Mouse (Mus musculus) frontal cortex, adult (tissue): ENCODE results near the gene Tob2.

Source experiments
- ATAC-seq: cut with Nextera tagmentation; 2 replicates; pipeline ENCODE4 v1.9.2; 2017; ENCODE audit warnings: mild to moderate bottlenecking, moderate library complexity, mixed read lengths; ENCODE audit not compliant: low TSS enrichment

Tob2 gene

DNA sequence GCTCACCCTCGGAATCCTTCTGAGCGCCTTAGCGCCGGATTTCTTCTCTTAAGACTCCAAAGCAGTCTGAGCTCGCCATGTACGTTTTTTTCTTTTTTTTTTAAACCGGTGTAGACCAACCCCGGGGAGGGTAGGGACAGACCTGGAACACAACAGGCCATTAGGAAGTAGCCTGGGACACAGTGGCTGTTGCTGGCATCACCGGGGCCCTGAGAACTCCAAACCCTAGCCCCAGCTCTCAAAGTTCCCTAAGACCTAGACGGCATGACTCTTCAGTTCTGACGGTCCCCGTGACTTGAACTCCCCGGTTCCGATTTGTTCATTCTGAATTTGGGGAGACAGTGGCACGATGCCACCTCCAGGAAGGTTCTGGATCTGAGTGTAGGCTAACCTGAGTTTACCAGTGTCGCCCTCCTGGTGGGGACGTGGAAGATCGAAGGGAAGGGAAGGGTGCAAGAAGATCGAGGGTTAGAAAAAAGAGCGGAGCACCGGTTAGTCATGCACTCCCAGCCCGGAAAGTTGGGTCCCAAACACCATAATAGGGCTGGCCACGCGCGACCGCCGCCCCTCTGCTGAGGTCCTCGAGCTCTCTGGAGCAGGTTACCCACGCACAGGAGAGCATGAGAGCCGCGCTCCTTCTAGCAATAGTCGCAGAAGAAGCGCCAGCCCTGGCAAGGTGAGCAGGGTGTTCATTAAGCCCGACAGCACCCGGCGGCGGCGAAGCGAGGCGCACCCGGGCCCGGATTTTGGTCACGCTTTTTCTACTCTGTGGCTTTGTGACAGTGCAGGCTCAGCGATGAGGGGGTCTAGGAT is at the start of gene Tob2:
TSS of gene Tob2 (minus strand) at position 280 of the 813 bp plus-strand sequence.
- ATAC-seq, result peak; percentile 17; the same call in 1 of the 2 replicates

DNA sequence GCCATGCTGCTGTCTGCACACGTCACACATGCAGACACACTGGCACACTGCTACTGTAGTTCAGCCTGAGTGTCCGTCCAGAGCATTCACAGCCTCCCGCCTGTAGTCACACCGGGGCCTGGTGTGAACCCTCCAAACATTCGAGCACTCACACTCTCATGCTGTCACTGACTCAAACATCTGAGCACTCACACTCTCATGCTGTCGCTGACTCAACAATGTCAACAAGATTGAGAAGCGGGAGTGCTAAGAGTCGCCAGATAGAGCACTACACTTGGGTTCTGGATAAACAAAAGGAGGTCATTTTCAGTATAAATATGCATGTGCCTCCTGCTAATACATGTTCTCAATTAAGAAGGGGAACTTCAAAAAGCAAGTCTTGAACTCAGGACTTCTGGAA is 49.4 kb upstream of the Tob2 start:
- no peak for ATAC-seq

DNA sequence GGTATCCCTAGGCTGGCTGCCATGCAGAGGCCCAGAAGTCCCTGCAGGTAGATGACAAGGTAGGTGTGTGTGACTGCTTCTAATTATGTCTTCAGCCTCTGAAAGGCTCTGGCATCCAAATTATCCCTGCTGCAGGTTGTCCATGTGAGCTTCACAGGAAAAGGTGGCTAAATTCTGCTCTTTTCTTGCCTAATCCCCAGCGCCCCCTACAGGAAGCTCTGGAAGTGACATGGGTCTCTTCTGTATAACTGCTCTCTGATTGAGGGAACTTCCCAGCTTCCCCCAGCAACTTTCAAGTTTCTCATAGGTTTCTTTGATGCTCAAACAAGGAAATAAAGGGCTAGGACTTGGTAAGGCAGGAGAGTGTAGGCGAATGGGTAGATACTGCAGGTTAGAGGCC is 46.3 kb upstream of the Tob2 start:
- peak; percentile 69 for ATAC-seq

DNA sequence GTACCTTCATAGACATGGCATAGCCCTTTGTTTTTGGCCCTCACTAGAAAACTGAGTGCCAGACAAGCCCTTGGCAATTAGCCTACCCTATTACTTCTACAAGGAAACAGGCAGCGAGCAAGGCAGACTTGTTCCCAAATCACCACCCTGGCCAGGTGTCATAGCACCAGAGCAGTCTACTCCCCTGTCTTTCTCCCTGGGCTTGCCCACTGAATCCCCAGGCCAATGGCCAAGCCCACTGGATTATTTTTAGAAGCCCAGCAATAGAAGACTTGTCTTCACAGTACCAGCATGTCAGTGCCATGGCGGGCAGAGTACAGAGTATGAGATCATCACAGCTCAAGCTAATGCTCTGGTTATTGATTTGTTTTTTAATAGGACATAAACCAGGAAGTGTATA is 40.2 kb upstream of the Tob2 start:
- no peak for ATAC-seq

DNA sequence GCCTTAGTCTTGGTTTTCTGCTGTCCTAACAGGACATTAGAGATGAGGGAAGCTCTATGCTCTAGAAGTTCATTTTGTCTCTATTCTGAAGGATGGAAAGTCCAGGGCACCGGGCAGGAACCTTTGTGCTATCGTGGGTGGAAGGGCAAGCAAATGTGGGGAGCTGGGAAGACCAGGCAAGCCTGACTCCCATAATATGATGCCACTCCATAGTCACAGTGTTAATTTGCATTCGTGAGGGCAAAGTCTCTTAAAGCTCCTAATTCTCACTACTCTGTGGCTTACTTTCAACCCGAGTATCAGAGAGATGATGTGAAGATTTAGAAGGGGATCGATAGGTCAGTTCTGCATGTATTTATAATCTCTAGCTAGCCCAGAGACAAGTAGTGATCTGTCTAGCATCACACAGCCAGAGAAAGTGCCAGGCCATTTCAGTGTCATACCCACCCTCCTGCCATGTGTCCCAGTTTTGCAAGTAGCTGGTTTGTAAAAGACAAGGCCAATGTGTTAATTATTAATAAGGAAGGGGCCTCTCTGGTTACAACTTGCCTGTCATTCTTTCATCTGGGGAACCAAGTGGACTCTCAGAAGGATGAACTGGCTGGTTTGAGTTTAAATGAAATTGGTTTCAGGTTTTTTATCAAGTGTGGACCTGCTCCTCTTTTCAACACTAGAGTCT is 39.1 kb upstream of the Tob2 start:
- ATAC-seq, result no peak

DNA sequence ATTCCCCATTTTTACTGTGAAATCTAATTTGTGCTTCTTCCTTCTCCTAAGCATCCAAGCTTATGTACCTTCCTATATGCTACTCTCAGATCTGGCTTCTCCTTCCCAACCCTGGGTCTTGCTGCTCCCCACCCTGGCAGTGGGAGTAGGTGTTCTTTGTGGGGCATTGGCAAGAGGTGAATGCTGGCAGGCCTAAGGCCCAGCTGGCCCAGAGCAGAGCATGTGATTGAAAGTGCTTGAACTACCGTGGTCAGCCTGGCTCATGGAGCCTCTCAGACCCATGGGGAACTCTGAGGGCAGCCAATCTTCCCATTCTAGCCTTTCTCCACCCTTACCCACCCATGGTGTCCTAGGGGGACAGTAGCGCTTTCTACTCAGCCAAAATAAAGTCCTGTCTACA is 37.8 kb upstream of the Tob2 start:
- 0 out of 2 replicates have a peak, but pooled peaks have one; percentile 25 for ATAC-seq

DNA sequence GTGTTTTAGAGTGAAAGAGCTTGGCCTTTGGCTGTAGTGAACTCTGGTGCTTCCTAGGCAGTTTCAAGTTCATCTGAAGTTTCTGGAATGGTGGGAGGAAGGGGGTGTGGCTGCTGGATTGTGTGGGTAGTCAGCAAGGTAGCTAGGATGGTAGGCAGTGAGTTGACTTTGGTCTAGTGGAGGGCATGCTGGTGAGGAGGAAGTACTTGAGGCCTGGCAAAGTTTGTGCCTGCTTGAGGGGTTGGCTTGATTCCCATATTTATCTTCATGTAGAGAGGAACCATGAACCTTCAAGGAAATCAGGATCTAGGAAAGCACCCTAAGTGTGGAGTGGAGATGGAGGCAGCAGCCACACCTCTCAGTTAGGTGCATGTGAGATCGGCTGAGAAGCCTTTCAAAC is 35.4 kb upstream of the Tob2 start:
- no peak for ATAC-seq

DNA sequence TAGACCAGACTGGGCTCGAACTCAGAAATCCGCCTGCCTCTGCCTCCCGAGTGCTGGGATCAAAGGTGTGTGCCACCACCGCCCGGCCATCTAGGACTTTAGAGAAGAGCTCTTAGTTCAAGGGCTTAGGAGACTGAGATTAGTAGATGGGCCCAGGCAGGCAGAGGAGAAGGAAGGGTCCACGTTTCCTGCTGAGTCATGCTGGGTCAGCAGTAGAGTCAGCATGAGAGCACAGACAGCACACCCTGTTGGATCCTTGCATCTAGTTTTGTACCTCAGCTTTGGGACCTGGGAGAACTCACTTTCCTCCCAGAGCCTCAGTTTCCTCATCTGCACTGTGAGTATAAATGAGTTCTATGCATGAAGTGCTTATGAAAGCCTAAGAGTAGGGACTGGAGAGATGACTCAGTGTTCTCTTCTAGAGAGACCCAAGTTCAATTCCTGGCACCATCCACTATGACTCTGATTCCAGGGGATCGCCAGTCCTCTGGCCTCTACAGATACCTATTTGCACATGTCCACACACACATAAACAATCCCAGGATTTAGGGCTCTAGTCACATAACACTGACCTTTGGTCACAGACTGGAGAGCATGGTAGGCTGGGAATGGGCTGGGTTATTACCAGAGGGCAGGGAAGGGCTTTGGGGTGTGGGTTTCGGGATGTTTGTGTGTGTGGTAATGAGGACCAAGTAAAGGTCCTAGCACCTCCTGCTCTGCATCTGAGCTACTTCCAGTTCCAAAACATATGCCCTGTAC is 33.4 kb upstream of the Tob2 start:
- no peak for ATAC-seq

DNA sequence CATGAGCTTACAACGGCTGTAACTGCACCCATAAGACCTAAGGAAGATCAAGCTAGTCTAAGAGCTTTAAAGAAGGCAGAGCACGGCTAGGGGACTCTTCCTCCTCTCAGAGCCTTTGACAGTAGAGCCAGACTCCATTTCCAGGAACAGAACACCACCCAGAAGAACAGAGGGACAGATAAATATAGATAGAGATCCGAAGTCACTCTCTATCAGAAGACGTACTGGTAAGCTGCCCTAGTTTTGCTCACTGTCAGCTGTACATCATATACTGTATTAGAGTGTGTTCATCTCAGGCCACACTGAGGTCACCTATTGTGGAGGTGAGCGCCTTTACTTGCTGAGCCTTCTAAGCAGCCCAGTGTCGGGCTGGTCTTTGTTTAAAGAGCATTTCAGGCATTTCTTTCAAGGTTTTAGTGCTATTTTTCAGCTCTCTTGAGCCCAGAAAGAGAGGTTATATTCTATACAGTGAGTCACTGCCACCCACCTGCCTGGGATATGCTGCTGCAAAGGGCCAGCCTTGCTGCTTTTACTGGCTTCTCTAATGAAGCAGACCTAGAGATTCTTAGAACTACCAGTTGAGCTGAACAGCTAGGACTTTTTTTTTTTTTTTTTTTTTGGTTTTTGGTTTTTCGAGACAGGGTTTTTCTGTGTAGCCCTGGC is 32.7 kb upstream of the Tob2 start:
- ATAC-seq, result peak; percentile 88

DNA sequence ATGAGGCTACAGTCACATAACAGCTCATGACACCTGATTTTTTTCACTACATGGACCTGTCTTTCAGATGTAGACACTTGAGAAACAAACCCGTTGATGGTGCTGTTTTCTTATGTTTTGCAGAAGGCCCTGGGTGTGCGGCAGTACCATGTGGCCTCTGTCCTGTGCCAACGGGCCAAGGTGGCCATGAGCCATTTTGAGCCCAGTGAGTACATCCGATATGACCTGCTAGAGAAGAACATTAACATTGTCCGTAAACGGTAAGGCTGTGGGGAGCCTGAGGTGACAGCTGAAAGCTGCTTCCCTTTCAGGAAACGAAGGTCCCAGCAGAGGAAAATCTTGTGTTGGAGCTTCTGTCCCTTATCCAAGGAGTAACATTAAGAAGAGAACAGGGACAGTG is 30.6 kb upstream of the Tob2 start:
- ATAC-seq, result no peak

DNA sequence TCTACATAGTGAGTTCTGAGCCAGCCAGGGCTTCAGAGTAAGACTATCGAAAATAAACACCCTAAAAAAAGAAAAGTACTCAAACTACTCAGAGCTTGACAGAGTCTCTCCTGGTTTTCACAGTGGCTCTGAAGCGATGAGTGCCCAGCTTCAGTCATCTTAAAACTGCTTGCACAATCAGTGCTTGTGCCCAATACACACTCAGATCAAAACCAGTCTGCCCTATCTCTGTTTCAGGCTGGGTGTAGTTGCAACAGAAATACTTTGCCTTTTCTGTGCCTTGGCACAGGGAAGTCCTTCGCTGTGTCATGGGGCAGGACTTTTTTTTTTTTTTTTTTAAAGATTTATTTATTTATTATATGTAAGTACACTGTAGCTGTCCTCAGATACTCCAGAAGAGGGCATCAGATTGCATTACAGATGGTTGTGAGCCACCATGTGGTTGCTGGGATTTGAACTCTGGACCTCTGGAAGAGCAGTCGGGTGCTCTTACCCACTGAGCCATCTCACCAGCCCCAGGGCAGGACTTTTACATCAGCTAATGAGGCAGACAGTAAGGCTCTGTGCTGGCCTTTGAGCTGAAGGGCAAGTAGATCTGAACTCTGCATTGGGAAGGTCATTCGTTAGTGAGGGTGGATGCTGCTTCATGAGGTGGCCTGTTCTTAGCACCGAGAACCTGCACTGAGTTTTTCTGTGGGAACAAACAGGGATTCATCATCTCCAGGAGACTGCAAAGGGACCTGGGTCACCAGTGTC is 28.4 kb upstream of the Tob2 start:
- 0 out of 2 replicates have a peak, but pooled peaks have one; percentile 16 for ATAC-seq

DNA sequence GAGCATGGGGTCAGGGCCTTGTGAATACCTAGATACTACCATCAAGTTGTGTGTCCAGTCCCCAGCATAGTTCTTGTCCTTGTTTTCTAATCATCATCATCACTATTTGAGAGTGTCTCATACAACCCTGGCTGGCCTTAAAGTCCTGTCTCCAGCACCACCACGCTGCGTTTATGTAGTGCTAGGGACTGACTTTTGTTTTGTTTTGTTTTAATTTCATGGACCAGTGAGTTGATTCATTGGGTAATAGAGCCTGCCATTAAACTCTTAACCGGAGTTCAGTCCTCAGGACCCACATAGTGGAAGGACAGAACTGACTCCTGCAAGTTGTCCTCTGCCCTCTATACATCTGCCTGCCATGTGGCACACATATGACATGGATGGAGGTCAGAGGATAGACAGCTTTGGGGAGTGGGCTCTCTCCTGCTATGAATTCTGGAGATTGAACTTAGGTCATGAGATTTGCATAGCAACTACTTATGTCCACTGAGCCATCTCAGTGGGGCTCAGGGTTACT is 26.9 kb upstream of the Tob2 start:
- ATAC-seq, result no peak

DNA sequence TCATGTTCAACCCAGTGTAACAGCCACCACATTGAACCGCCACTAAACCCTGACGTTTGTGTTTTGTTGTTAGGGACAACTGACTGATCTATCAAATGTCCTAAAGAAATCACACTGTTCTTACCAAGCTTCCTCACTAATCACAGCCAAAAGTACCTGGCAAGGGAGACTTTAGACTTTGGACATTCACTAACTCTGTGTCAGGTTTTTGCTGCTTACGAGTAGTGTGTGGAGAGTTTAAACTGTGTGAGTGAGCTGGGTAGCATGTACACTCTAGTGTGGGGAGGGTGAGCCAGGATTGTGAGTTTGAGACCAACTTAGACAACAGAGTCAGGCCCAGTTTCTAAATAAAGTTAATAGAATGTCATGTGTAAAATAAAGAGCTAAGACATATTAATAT is 23.8 kb upstream of the Tob2 start:
- no peak for ATAC-seq

DNA sequence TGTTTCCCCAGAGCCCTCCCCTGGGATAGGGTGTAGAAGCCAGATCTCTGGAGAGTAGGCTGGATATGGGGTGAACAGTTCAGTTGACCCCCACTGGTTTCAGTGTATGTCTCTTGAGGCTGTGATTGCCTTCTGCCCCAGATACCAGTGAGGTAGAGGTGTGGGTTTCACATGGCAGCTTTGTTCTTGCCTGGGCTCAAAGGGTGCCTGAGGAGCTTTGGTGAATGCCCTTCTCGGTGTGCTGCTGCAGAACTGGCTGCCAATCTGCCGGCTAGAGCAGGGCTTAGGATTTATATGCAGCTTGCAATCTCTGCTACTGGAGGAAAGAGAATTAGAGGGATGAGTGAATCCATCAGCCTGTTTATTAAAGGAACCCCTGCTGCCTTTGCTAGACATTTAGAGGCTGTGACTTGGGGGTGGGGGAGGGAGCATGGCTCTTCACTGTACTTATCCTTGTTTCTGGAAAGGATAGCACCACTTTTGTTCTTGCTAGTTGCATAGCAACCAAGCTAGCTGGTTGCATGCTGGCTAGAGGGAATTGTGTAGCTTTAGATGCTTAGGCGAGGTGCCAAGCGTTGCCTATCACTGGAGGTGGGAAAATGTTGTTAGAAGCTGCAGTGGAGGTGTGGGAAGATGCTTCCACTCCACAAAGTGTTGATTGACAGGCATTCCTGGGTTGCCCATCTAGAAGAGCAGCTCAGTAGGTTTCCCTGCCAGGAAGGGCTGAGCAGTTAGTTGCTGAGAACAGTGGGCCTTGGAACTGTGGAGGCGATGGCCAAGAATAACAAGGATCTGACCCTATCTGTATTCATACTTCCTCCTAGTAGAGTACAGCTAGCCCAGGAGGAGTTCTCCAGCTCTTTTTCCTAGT is 21.2 kb upstream of the Tob2 start:
- ATAC-seq, result peak; percentile 92

DNA sequence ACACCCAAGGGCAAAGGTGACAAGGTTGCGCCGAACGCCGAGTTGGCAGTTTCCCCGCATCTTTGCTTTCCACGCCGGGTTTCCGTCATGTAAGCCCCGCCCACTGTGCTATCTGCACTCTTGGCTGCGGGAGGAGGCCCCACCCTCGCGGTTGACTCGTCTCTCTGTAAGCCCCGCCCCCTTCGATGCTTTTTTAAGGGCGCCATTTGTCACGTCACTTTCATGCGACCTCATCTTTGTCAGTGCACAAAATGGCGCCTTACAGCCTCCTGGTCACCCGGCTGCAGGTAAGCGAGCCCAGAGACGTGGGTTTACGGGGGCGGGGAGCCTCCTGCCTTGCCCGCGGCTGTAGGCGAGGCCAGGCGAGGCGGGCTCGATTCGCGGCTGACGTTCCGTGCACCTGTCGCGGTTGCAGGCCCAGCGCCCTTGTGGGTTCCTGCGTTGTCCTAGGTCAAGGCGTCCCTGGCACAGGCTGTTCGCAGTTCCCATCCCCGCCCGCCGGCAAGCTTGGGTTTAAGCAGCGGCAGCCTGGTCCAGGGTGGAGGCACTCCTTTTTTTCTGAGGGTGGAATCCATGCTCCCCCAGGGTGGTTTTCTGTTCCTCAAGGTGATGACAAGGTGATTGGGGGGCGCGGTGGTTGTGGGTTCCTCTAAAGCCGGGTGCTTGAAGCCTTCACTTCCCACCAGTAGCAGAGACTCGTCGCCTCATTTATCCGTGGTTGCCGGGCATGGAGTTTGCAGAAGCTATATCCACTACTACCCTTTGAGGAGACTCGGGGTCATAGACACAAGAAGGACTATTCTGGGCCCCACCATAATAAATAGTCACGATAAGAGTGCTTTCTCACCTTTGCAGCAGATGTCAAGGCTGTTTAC is 13.9 kb upstream of the Tob2 start, which contains the start of gene Aco2:
TSS of gene Aco2 (plus strand) at position 48 of the 875 bp plus-strand sequence.
- ATAC-seq, result peak; percentile 71

DNA sequence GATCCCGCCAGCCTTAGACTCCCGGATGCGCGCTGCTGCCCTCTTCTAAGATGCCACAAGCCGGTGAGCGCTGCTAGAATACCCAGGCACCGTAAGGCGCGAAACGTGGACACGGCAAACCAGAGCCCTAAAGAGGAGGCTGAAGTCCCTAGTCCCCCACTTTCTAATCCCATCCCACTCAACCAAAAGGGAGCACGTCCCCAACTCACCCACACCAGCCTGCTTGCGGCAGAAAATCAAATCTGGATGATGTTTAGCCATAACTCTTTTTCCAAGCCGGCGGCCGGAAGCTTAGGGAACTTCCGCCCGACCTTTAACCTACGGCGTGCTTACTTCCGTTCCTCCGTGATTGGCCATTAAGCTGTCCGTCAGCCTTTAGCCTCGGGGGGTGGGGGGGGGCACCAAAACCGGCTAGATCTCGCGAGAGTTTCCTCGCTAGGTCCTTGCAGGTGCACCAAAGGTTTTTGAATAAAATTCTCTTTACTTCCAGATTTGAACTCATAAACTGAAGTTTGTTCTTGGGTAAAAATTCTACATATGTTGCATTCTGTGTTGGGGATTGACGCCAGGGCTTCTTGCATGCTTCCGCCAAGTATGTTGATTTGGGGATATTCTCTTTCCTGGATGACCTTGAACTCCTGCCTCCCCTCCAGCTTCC is 13.1 kb upstream of the Tob2 start, which contains the start of gene Phf5a:
TSS of gene Phf5a (minus strand) at position 308 of the 658 bp plus-strand sequence.
- peak; percentile 82 for ATAC-seq

DNA sequence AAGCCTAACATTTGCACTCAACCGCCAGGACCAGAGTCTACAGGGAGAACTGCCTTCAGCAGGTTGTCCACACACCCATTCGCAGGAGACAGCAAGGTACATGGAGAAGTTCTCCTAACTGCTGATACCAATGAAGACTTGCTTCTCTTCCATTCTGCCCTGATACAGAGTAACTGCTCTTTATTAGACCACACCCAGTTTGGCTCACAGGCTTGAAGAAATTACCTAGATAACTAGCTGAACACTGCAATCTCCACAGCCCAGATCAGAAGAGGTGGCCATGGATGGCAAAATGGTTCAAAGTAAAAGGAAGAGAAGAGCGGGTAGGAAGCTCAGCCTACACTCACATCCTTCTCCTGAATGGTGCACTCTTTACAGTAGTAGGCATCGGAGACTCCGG is 11.4 kb upstream of the Tob2 start:
- ATAC-seq, result no peak

DNA sequence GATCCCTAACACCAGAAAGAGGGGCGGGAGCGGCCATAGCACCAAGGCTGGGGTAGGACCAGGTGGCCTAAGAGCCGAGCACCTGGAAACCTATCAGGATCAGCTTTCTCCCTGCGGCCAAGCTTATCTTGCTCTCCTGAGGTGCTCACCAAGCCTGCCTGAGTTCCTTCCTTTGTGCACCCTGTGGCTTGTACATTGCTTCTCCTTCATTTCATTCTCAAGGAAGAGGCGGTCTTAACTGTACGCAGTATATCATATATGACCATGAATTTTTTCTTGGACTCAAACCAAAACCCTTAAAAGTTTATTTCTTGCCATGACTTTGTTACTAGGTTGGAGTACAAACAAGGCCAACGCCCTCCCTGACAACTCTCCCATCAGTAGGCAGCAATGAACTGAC is 5.6 kb upstream of the Tob2 start:
- no peak for ATAC-seq
